Mouse (Mus musculus) CH12.LX (cell line): Measurements from ENCODE around the gene Slpi.

Experiments used
- CTCF ChIP-seq, 2 experiments: IDR thresholded peaks in 1 of 2; conservative IDR thresholded peaks in 1 of 2; 2 replicates each; pipeline ENCODE4 v1.5.1; 2011 to 2012; ENCODE audit warnings: low read depth in 2 of 2, low read length in 2 of 2, improper control_type of control experiment in 1 of 2, inconsistent platforms in 1 of 2, mild to moderate bottlenecking in 1 of 2, moderate library complexity in 1 of 2
- EP300 ChIP-seq: IDR thresholded peaks from 2 replicates; pipeline ENCODE4 v1.6.1; 2011; ENCODE audit warnings: low read length, improper control_type of control experiment
- HCFC1 ChIP-seq: IDR thresholded peaks from 2 replicates; pipeline ENCODE4 v1.6.1; 2012; ENCODE audit warnings: low read depth, mild to moderate bottlenecking, inconsistent platforms, low read length, improper control_type of control experiment
- MAX ChIP-seq: IDR thresholded peaks from 2 replicates; pipeline ENCODE4 v1.6.1; 2011; ENCODE audit warnings: low read length, improper control_type of control experiment
- NELFE ChIP-seq: IDR thresholded peaks from 2 replicates; pipeline ENCODE4 v1.6.1; 2011; ENCODE audit warnings: low read depth, low read length, improper control_type of control experiment
- ZNF384 ChIP-seq: IDR thresholded peaks from 2 replicates; pipeline ENCODE4 v1.6.1; 2012; ENCODE audit warnings: low read depth, low read length, improper control_type of control experiment, inconsistent platforms

GRCm38 (mm10) chr2:164433278-164433895 is 44.5 kb upstream of the Slpi start:
- TF ChIP-seq MAX (no peak), CTCF (conservative IDR thresholded peaks at IDR 0.05 in 1 of 2, IDR thresholded peaks at IDR 0.05 in 1 of 2; ENCODE audit: low read depth in 2 of 2, low read length in 2 of 2) (no peak), NELFE (no peak), HCFC1 (no peak), EP300 (no peak), ZNF384 (no peak)
